Mouse (Mus musculus) splenic B cell, adult 2 months (primary cell): ENCODE results near the gene Dusp28.

Source experiments
- DNase-seq: peaks from one replicate; pipeline ENCODE4 v3.0.0-alpha.2; 2011; ENCODE audit warnings: low read depth, low spot score
- H3K27me3 ChIP-seq: 2 replicates; pipeline ENCODE4 v1.6.1; 2012; ENCODE audit warnings: mild to moderate bottlenecking, low read length, moderate library complexity, mixed read lengths; ENCODE audit not compliant: control insufficient read depth, poor library complexity, insufficient read depth, severe bottlenecking
- H3K36me3 ChIP-seq: 2 replicates; pipeline ENCODE4 v1.6.1; 2012; ENCODE audit warnings: mild to moderate bottlenecking, low read length, moderate library complexity, mixed read lengths; ENCODE audit not compliant: control insufficient read depth, poor library complexity, insufficient read depth, severe bottlenecking

Gene Dusp28

GRCm38 (mm10) chr1:92892791-92893190 lies 14.0 kb upstream of the Dusp28 start:
- H3K27me3 ChIP-seq: no peaks in the 10 kb centered on the region
- DNase-seq: no peak
- no peaks in the 10 kb centered on the region for H3K36me3 ChIP-seq

GRCm38 (mm10) chr1:92893896-92894295 lies 12.9 kb upstream of the Dusp28 start:
- DNase-seq: no peak
- Histone ChIP-seq H3K36me3 (no peaks in the 10 kb centered on the region), H3K27me3 (no peaks in the 10 kb centered on the region)

GRCm38 (mm10) chr1:92895089-92895488 lies 11.7 kb upstream of the Dusp28 start:
- H3K36me3 ChIP-seq: no peaks in the 10 kb centered on the region
- DNase-seq: peak; percentile 76
- no peaks in the 10 kb centered on the region for H3K27me3 ChIP-seq

- peak; percentile 29 for DNase-seq
- Histone ChIP-seq H3K27me3 (no peaks in the 10 kb centered on the region), H3K36me3 (no peaks in the 10 kb centered on the region)
Observed at GRCm38 (mm10) chr1:92902786-92903185, 4.0 kb upstream of the Dusp28 start, which contains the start of gene Ankmy1. Gene Ankmy1, minus strand, starts transcription at chr1:92902906.

GRCm38 (mm10) chr1:92903627-92904026 lies 3.2 kb upstream of the Dusp28 start:
- Histone ChIP-seq H3K27me3 (no peaks in the 10 kb centered on the region), H3K36me3 (no peaks in the 10 kb centered on the region)
- DNase-seq: no peak

- Histone ChIP-seq H3K36me3 (no peaks in the 10 kb centered on the region), H3K27me3 (no peaks in the 10 kb centered on the region)
- DNase-seq: peak; percentile 26
Observed at GRCm38 (mm10) chr1:92905703-92906310, 974 bp upstream of the Dusp28 start.

GRCm38 (mm10) chr1:92907632-92908360 lies 1.0 kb downstream of the Dusp28 start:
- Histone ChIP-seq H3K27me3 (no peaks in the 10 kb centered on the region), H3K36me3 (no peaks in the 10 kb centered on the region)
- no peak for DNase-seq

- DNase-seq: no peak
- H3K27me3 ChIP-seq: no peaks in the 10 kb centered on the region
- no peaks in the 10 kb centered on the region for H3K36me3 ChIP-seq
Observed at GRCm38 (mm10) chr1:92908664-92909063, 1.9 kb downstream of the Dusp28 start.

- Histone ChIP-seq H3K36me3 (no peaks in the 10 kb centered on the region), H3K27me3 (no peaks in the 10 kb centered on the region)
- peak; percentile 56 for DNase-seq
Observed at GRCm38 (mm10) chr1:92909068-92909467, 2.3 kb downstream of the Dusp28 start.

GRCm38 (mm10) chr1:92910239-92910885 lies 3.6 kb downstream of the Dusp28 start, which contains the start of gene Rnpepl1:
Gene Rnpepl1, plus strand, starts transcription at chr1:92910783.
- H3K27me3 ChIP-seq: no peaks in the 10 kb centered on the region
- H3K36me3 ChIP-seq: no peaks in the 10 kb centered on the region
- peak; percentile 77 for DNase-seq

- peak; percentile 56 for DNase-seq
- Histone ChIP-seq H3K27me3 (no peaks in the 10 kb centered on the region), H3K36me3 (peaks cover 2% of the 10 kb centered on the region)
Observed at GRCm38 (mm10) chr1:92910925-92911720, 4.3 kb downstream of the Dusp28 start.

- Histone ChIP-seq H3K27me3 (no peaks in the 10 kb centered on the region), H3K36me3 (peaks cover 2% of the 10 kb centered on the region)
- peak; percentile 16 for DNase-seq
Observed at GRCm38 (mm10) chr1:92911721-92912138, 4.9 kb downstream of the Dusp28 start.

- DNase-seq: peak; percentile 25
- Histone ChIP-seq H3K27me3 (no peaks in the 10 kb centered on the region), H3K36me3 (peaks cover 4% of the 10 kb centered on the region)
Observed at GRCm38 (mm10) chr1:92912286-92912685, 5.5 kb downstream of the Dusp28 start.

GRCm38 (mm10) chr1:92914239-92914638 lies 7.5 kb downstream of the Dusp28 start:
- Histone ChIP-seq H3K27me3 (no peaks in the 10 kb centered on the region), H3K36me3 (peaks cover 12% of the 10 kb centered on the region)
- no peak for DNase-seq
